Mouse (Mus musculus): ENCODE data around the gene Abhd10. TPM values are rescaled to one million over a fixed set of nuclear protein-coding genes. Genes with fewer than 3 reads are reported as not detected.

The Abhd10 gene
- total and polyA plus RNA-seq, 3 experiments = 4.0 to 23.9 (median 16.3) TPM

DNA sequence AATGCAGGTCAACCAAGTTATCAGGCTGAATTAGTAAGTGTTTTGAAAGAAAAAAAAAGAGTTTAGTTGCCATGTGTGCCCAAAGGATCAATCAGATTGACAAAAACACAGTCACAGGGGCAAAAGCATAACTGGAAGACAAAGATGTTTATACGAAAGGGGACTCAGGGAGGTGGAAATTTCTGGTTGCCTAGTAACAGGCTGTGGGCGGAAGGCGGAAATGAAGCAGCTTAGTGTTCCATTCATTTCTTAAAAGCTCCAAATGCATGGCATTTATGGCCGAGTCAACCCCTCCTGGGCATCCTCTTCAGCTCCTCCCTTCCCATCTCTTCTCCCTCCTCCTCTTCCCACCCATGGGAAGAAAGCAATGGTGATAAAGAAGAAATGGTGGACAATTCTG lies 52.6 kb downstream of the Abhd10 start:
- Histone ChIP-seq H3K4me3 (ENCODE audit: low read depth, low read length) (no peak overlapping the region), H3K9me3 (replicated peaks) (no peaks in the 10 kb centered on the region), H3K27me3 (ENCODE audit: insufficient read depth, low read length) (no peaks in the 10 kb centered on the region), H3K4me1 (ENCODE audit: insufficient read depth, low read depth, low read length) (no peaks in the 10 kb centered on the region), H3K36me3 (replicated peaks) (no peaks in the 10 kb centered on the region)
- ATAC-seq (ENCODE audit: extremely low read depth, insufficient number of reproducible peaks, low FRiP score, poor library complexity, severe bottlenecking) = no peak
- TF ChIP-seq TAL1 (conservative IDR thresholded peaks at IDR 0.05; ENCODE audit: low read depth, low read length) (no peak), POLR2AphosphoS5 (IDR thresholded peaks at IDR 0.05; ENCODE audit: insufficient replicate concordance, low read depth, low read length) (no peak), CTCF (IDR thresholded peaks at IDR 0.05; ENCODE audit: low read depth, low read length) (no peak), GATA2 (IDR thresholded peaks at IDR 0.05; ENCODE audit: borderline replicate concordance, low read depth, low read length) (no peak), GATA1 (IDR thresholded peaks at IDR 0.05; ENCODE audit: borderline replicate concordance, low read length) (no peak)
- no peak for DNase-seq (ENCODE audit: low spot score)

DNA sequence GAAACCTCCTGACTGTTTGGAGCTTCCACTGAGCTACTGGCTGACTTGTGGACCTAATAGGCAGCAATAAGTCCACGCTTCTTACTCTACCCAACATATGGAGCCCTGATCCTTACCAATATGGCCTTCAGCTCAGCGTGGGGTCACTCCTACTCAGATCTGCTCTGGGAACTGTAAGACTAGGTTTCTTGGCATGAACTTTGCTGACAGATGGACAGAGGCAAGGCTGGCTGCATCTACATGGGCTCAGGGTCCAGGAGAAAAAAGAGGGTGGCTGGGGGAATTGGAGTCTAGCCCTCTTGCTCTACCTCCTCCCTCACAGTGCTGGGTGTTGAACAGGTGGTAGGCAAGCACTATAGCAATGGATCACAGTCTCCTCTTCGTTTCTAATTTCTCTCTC lies 55.9 kb downstream of the Abhd10 start:
- no peak for ATAC-seq (ENCODE audit: extremely low read depth, insufficient number of reproducible peaks, low FRiP score, poor library complexity, severe bottlenecking)

DNA sequence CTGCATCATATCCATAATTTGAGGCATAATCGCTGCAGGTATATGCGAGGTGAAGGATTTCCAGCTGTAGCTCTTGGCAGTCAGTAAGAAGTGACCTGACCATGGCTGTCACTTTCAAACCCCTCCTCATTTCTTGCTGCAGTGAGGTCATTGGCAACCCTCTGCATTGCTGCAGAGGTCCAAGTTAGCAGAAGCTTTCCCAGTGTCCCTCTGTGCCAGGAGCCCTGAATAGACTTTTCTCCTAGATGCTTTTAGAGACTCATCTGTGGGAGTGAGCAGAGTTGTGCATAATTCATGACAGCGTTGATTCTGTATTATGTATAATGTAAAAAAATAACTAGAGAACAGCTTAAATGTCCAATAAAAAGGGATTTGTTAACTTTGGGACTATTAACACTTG lies 57.5 kb downstream of the Abhd10 start:
- TF ChIP-seq GATA1 (IDR thresholded peaks at IDR 0.05; ENCODE audit: borderline replicate concordance, low read length) (no peak), CTCF (IDR thresholded peaks at IDR 0.05; ENCODE audit: low read depth, low read length) (no peak), TAL1 (conservative IDR thresholded peaks at IDR 0.05; ENCODE audit: low read depth, low read length) (no peak), GATA2 (IDR thresholded peaks at IDR 0.05; ENCODE audit: borderline replicate concordance, low read depth, low read length) (no peak), POLR2AphosphoS5 (IDR thresholded peaks at IDR 0.05; ENCODE audit: insufficient replicate concordance, low read depth, low read length) (no peak)
- no peak for ATAC-seq (ENCODE audit: extremely low read depth, insufficient number of reproducible peaks, low FRiP score, poor library complexity, severe bottlenecking)
- no peaks in the 10 kb centered on the region for H3K9me3 ChIP-seq (replicated peaks)
- H3K36me3 ChIP-seq (replicated peaks) = no peaks in the 10 kb centered on the region
- H3K4me3 ChIP-seq (ENCODE audit: low read depth, low read length) = no peak overlapping the region
- 0 out of 2 replicates have a peak, but pooled peaks cover 3% of the 10 kb centered on the region for H3K27me3 ChIP-seq (ENCODE audit: insufficient read depth, low read length)
- DNase-seq (ENCODE audit: low spot score) = no peak
- no peaks in the 10 kb centered on the region for H3K4me1 ChIP-seq (ENCODE audit: insufficient read depth, low read depth, low read length)

More for the DNA sequence above, 55.9 kb downstream of the Abhd10 start:
- no peaks in the 10 kb centered on the region for H3K36me3 ChIP-seq (replicated peaks)
- H3K4me1 ChIP-seq (ENCODE audit: insufficient read depth, low read depth, low read length) = no peaks in the 10 kb centered on the region
- no peak overlapping the region for H3K4me3 ChIP-seq (ENCODE audit: low read depth, low read length)
- no peak for TF ChIP-seq CTCF (IDR thresholded peaks at IDR 0.05; ENCODE audit: low read depth, low read length)
- no peak for TF ChIP-seq GATA1 (IDR thresholded peaks at IDR 0.05; ENCODE audit: borderline replicate concordance, low read length)
- TF ChIP-seq GATA2 (IDR thresholded peaks at IDR 0.05; ENCODE audit: borderline replicate concordance, low read depth, low read length) = no peak
- TF ChIP-seq POLR2AphosphoS5 (IDR thresholded peaks at IDR 0.05; ENCODE audit: insufficient replicate concordance, low read depth, low read length) = no peak
- TF ChIP-seq TAL1 (conservative IDR thresholded peaks at IDR 0.05; ENCODE audit: low read depth, low read length) = no peak
- no peak for DNase-seq (ENCODE audit: low spot score)
- no peaks in the 10 kb centered on the region for H3K27me3 ChIP-seq (ENCODE audit: insufficient read depth, low read length)
- no peaks in the 10 kb centered on the region for H3K9me3 ChIP-seq (replicated peaks)

DNA sequence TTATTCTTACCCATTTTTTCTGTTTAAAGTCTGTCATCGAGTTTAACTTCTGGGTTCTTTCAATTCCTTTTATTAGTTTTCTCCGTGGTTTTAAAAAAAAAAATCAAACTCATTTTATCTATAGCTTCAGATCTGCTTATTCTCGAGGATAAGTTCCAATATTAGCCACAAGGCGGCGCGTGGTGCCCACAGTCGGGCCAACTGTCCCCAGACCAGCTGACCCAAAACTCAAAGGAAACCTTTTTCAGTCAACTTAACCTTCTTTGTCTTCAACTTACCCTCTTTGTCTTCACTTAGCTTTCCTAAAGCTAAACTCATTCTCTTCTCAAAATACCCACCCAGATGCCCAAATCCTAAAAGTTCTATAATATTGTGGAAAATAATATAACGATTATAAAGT lies 57.9 kb downstream of the Abhd10 start:
- Histone ChIP-seq H3K27me3 (ENCODE audit: insufficient read depth, low read length) (0 out of 2 replicates have a peak, but pooled peaks cover 3% of the 10 kb centered on the region), H3K9me3 (replicated peaks) (no peaks in the 10 kb centered on the region), H3K36me3 (replicated peaks) (no peaks in the 10 kb centered on the region), H3K4me3 (ENCODE audit: low read depth, low read length) (no peak overlapping the region), H3K4me1 (ENCODE audit: insufficient read depth, low read depth, low read length) (no peaks in the 10 kb centered on the region)
- TF ChIP-seq CTCF (IDR thresholded peaks at IDR 0.05; ENCODE audit: low read depth, low read length) = no peak
- DNase-seq (ENCODE audit: low spot score) (peak; percentile 10), ATAC-seq (ENCODE audit: extremely low read depth, insufficient number of reproducible peaks, low FRiP score, poor library complexity, severe bottlenecking) (0 out of 2 replicates have a peak, but pooled peaks have one; percentile 22)

Other genes with a start within 250 kb of the Abhd10 start
- gene Gm609, start 250.0 kb downstream of the Abhd10 start, total RNA-seq (2014; fragmentation: Nextera tagmentation) = not detected in 2 replicates
- 0.12 and 0.22 TPM in 2 replicates for gene Gm609, start 250.0 kb downstream of the Abhd10 start, total RNA-seq (2017)
- gene Gm609, start 250.0 kb downstream of the Abhd10 start, polyA plus RNA-seq (2012) = not detected in 2 replicates
- not detected in 2 replicates for gene Gm17783, start 210.9 kb downstream of the Abhd10 start, total RNA-seq (2014; fragmentation: Nextera tagmentation)
- 0.12 TPM in 1 of 2 replicates, not detected in the other for gene Gm17783, start 210.9 kb downstream of the Abhd10 start, total RNA-seq (2017)
- not detected in 2 replicates for gene Gm17783, start 210.9 kb downstream of the Abhd10 start, polyA plus RNA-seq (2012)
- gene Slc9c1, start 207.6 kb downstream of the Abhd10 start, total RNA-seq (2014; fragmentation: Nextera tagmentation) = not detected in 2 replicates
- not detected in 2 replicates for gene Slc9c1, start 207.6 kb downstream of the Abhd10 start, total RNA-seq (2017)
- gene Slc9c1, start 207.6 kb downstream of the Abhd10 start, polyA plus RNA-seq (2012) = not detected in 2 replicates
- gene Gcsam, start 132.6 kb downstream of the Abhd10 start, total RNA-seq (2014; fragmentation: Nextera tagmentation) = 0.53 TPM in 1 of 2 replicates, not detected in the other
- gene Gcsam, start 132.6 kb downstream of the Abhd10 start, total RNA-seq (2017) = 0.49 and 0.52 TPM in 2 replicates
- gene Gcsam, start 132.6 kb downstream of the Abhd10 start, polyA plus RNA-seq (2012) = not detected in 2 replicates
- gene BC016579, start 88.9 kb downstream of the Abhd10 start, total RNA-seq (2014; fragmentation: Nextera tagmentation) = not detected in 2 replicates
- 0.12 and 0.16 TPM in 2 replicates for gene BC016579, start 88.9 kb downstream of the Abhd10 start, total RNA-seq (2017)
- not detected in 2 replicates for gene BC016579, start 88.9 kb downstream of the Abhd10 start, polyA plus RNA-seq (2012)
- gene Tmprss7, start 49.3 kb downstream of the Abhd10 start, total RNA-seq (2014; fragmentation: Nextera tagmentation) = not detected in 2 replicates
- gene Tmprss7, start 49.3 kb downstream of the Abhd10 start, total RNA-seq (2017) = 1.8 and 2.1 TPM in 2 replicates
- not detected in 2 replicates for gene Tmprss7, start 49.3 kb downstream of the Abhd10 start, polyA plus RNA-seq (2012)
- not detected in 2 replicates for gene Tagln3, start 18.3 kb downstream of the Abhd10 start, total RNA-seq (2014; fragmentation: Nextera tagmentation)
- not detected in 2 replicates for gene Tagln3, start 18.3 kb downstream of the Abhd10 start, total RNA-seq (2017)
- not detected in 2 replicates for gene Tagln3, start 18.3 kb downstream of the Abhd10 start, polyA plus RNA-seq (2012)
- gene Phldb2, start 210.6 kb upstream of the Abhd10 start, total RNA-seq (2014; fragmentation: Nextera tagmentation) = not detected in 2 replicates
- 0.23 and 0.55 TPM in 2 replicates for gene Phldb2, start 210.6 kb upstream of the Abhd10 start, total RNA-seq (2017)
- not detected in 2 replicates for gene Phldb2, start 210.6 kb upstream of the Abhd10 start, polyA plus RNA-seq (2012)

Data from G1E (cell line).